Mouse (Mus musculus): Measurements from ENCODE around the gene Dnah9. TPM values are rescaled to one million over a fixed set of nuclear protein-coding genes. Genes with fewer than 3 reads are reported as not detected.

Dnah9 gene
- polyA plus RNA-seq, 1 experiment from 2014 or later = 0.12 TPM

DNA sequence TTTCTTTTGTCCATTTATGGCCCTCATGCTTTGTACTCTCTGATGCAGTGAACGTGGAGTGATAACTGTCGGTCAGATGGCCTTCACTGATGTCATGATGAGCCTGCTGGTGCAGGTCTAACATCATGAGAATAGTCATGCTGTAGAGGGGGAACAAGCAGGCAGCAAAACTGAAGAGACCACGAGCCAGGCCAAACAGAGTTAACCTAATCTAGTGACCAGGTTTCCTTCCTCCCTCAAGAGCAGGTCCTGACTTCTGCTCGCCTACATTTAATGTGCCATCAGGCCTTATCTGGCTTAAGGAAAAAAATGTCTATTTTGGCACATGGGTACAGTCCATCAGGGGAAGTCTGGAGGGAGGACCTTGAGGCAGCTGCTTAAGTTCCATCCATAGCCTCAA, 259.2 kb downstream of the Dnah9 start:
- no peaks in the 10 kb centered on the region for H3K9me3 ChIP-seq (replicated peaks)
- no peak overlapping the region for H3K27ac ChIP-seq
- ATAC-seq (replicated peaks; ENCODE audit: low FRiP score) = no peak
- no peaks in the 10 kb centered on the region for H3K36me3 ChIP-seq
- H3K4me1 ChIP-seq = no peaks in the 10 kb centered on the region
- H3K4me2 ChIP-seq = no peak overlapping the region
- no peak overlapping the region for H3K4me3 ChIP-seq (replicated peaks)
- H3K27me3 ChIP-seq = no peaks in the 10 kb centered on the region
- WGBS = 69% methylated on average over 4 of the region's 4 CpGs
- H3K9ac ChIP-seq = no peak overlapping the region

DNA sequence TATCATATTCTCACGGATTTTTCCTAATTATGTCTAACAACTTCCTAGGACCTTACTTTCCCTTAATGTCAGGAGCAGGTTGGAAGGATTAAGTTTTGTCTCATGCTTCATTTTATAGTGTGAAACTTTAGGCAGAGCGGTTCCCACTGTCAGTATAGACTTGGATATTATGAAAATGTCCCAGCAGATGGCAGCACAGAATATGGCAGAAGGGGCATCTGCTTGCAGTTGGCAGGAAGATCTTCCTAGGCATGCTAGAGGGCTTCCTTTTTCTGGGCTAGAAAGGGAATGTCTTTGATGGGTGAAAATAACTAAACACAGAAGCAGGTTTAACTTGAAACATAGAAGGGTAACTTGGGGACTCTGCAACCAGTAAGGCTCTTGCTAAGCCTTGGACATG, 262.9 kb downstream of the Dnah9 start:
- Histone ChIP-seq H3K27ac (no peak overlapping the region), H3K9ac (no peak overlapping the region), H3K9me3 (replicated peaks) (no peaks in the 10 kb centered on the region), H3K4me3 (replicated peaks) (no peak overlapping the region), H3K27me3 (no peaks in the 10 kb centered on the region), H3K4me2 (no peak overlapping the region), H3K36me3 (no peaks in the 10 kb centered on the region), H3K4me1 (no peaks in the 10 kb centered on the region)
- ATAC-seq (replicated peaks; ENCODE audit: low FRiP score) = no peak
- 70% methylated on average over 2 of the region's 2 CpGs for WGBS

DNA sequence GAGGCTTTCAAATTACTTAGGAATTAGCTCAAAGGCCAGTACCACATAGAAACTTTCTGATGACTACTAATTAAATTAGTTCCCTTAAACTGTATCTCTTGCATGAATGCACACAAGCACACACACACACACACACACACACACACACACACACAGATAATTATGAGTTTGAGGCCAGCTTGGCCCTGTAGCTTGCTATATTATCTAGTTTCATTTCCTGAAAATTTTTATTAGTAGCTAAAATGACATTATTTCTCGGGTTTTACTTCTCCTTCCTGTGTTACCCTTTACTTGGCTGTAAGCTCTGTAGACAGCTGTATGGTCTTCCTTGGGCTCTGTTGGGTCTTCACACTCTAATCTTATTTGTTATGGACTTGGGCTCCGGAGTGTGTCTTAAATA, 264.4 kb downstream of the Dnah9 start:
- Histone ChIP-seq H3K27me3 (no peaks in the 10 kb centered on the region), H3K9me3 (replicated peaks) (no peaks in the 10 kb centered on the region), H3K9ac (no peak overlapping the region), H3K4me2 (no peak overlapping the region), H3K4me3 (replicated peaks) (no peak overlapping the region), H3K36me3 (no peaks in the 10 kb centered on the region), H3K4me1 (no peaks in the 10 kb centered on the region), H3K27ac (no peak overlapping the region)
- WGBS = 82% methylated on average over 2 of the region's 2 CpGs
- ATAC-seq (replicated peaks; ENCODE audit: low FRiP score) = no peak

DNA sequence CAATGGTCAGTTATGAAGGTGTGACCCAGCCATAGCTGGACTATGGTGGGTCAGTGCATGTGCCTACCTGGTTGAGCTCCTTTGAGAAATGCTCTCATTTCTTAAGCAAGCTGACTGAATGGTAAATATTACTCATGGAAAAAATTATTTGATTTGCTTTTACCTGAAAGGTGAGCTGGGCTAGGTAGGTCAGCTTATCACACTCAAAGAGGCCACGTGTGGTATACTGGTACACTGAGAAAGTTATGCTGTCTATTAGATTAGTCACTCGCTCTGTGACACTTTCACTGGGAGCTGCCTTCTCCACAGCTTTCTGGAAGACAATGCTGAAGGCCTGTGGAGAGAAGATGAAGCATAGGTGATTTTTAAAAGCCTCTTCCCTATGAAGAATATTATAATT, 286.9 kb downstream of the Dnah9 start:
- Histone ChIP-seq H3K9me3 (replicated peaks) (no peaks in the 10 kb centered on the region), H3K4me3 (replicated peaks) (no peak overlapping the region), H3K9ac (no peak overlapping the region), H3K27ac (no peak overlapping the region), H3K36me3 (no peaks in the 10 kb centered on the region), H3K4me1 (no peaks in the 10 kb centered on the region), H3K27me3 (no peaks in the 10 kb centered on the region), H3K4me2 (no peak overlapping the region)
- ATAC-seq (replicated peaks; ENCODE audit: low FRiP score) = no peak
- whole genome bisulfite sequencing = 94% methylated on average over 2 of the region's 2 CpGs

DNA sequence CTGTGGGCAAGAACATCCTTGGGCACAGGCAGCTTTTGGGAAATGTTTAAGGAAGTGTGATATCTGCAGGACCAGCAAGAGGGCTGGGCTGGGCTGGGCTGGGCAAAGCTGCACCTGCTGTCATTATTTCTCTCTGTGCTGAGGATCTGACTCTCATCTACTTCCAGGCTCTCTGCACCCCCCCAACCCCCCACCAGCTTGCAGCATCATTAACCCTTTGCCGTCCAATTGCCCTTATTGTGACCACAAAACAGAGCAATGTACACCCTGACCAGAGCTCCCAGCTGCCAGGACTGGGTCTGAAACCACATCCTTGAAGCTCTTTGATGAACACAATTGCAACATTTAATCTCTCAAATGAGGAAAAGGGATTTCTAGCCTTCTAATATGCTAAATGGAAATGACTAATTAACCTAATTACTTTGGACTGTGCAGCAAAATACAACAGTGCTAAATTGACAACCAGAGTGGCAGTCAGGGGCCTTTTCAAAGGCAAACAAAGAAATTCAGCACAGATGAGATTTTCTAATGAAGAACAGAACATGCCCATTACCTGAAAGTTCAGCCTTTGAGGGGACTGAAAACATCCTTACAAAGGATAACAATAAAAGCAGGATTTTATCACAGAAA, 291.1 kb downstream of the Dnah9 start:
- 66% methylated on average over 1 of the region's 1 CpGs for WGBS
- Histone ChIP-seq H3K9me3 (replicated peaks) (no peaks in the 10 kb centered on the region), H3K9ac (no peak overlapping the region), H3K36me3 (no peaks in the 10 kb centered on the region), H3K4me1 (no peaks in the 10 kb centered on the region), H3K27me3 (no peaks in the 10 kb centered on the region), H3K27ac (no peak overlapping the region), H3K4me2 (no peak overlapping the region), H3K4me3 (replicated peaks) (no peak overlapping the region)
- ATAC-seq (replicated peaks; ENCODE audit: low FRiP score) = no peak

DNA sequence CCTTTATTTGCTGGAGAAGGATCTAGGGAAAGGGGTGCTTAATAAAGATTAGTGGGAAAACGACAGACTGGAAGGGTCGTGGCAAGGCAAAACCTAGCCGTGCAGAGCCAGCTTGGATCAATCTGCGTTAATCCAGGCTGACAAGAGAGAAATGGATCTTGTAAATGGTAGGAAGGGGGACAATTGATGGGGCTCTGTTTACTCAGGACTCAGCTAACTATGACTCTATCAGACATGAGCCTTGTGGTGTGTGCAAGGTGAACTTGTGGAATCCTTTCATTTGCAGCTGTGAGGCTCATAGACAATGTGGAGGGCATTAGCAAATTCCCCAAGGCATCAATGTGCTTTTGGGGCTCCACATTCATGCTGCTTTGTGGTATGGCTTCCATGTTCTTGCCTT, 306.9 kb downstream of the Dnah9 start:
- WGBS = 51% methylated on average over 4 of the region's 4 CpGs
- Histone ChIP-seq H3K36me3 (no peaks in the 10 kb centered on the region), H3K27ac (no peak overlapping the region), H3K4me1 (no peaks in the 10 kb centered on the region), H3K4me2 (no peak overlapping the region), H3K9me3 (replicated peaks) (no peaks in the 10 kb centered on the region), H3K9ac (no peak overlapping the region), H3K4me3 (replicated peaks) (no peak overlapping the region), H3K27me3 (no peaks in the 10 kb centered on the region)
- no peak for ATAC-seq (replicated peaks; ENCODE audit: low FRiP score)

DNA sequence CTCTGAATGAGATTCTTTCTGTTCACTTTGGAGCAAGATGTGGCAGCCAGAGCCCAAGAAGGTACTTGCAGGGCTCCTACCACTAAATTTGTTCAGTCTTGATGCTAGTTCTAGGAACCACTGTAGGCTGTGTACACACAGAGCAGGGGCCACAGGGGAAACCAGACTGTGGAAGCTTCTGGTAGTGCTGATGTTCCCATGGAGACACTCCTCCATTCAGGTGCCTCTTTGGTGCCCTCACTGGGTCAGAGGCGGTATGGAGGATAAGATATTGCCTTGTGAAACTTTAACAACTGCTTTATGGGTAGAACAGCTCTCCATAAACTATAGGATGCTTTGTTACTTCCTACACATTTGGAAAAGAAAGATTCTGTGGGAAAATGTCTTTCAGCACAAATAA, 316.3 kb downstream of the Dnah9 start:
- no peak for ATAC-seq (replicated peaks; ENCODE audit: low FRiP score)
- no peaks in the 10 kb centered on the region for H3K9me3 ChIP-seq (replicated peaks)

DNA sequence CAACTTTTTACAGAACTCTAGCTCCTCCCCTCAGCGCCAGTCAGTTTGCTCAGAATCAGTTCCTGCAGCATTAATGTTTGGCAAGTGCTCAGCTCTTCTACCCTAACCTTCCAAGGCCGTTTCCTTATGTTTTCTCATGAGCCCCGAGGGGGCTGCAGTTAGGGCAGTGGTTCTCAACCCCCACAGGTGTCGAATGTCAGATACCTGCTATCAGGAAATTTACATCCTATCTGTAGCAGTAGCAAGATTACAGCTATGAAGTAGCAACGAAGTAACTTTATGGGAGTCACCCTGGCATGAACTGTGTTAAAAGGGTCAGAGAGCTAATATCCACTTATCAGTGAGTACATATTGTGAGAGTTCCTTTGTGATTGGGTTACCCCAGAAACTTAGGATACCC, 321.9 kb downstream of the Dnah9 start:
- H3K9ac ChIP-seq = no peak overlapping the region
- H3K27me3 ChIP-seq = no peaks in the 10 kb centered on the region
- no peaks in the 10 kb centered on the region for H3K9me3 ChIP-seq (replicated peaks)
- H3K4me3 ChIP-seq (replicated peaks) = no peak overlapping the region
- WGBS = 49% methylated on average over 5 of the region's 5 CpGs
- no peaks in the 10 kb centered on the region for H3K4me1 ChIP-seq
- H3K27ac ChIP-seq = no peak overlapping the region
- no peak for ATAC-seq (replicated peaks; ENCODE audit: low FRiP score)
- H3K36me3 ChIP-seq = no peaks in the 10 kb centered on the region
- H3K4me2 ChIP-seq = no peak overlapping the region

More for the DNA sequence above, 316.3 kb downstream of the Dnah9 start:
- no peaks in the 10 kb centered on the region for H3K36me3 ChIP-seq
- no peak overlapping the region for H3K9ac ChIP-seq
- 12% methylated on average over 1 of the region's 1 CpGs for whole genome bisulfite sequencing
- H3K4me3 ChIP-seq (replicated peaks) = no peak overlapping the region
- no peak overlapping the region for H3K4me2 ChIP-seq
- no peak overlapping the region for H3K27ac ChIP-seq
- H3K27me3 ChIP-seq = no peaks in the 10 kb centered on the region
- 0 out of 2 replicates have a peak, but pooled peaks cover 6% of the 10 kb centered on the region for H3K4me1 ChIP-seq

DNA sequence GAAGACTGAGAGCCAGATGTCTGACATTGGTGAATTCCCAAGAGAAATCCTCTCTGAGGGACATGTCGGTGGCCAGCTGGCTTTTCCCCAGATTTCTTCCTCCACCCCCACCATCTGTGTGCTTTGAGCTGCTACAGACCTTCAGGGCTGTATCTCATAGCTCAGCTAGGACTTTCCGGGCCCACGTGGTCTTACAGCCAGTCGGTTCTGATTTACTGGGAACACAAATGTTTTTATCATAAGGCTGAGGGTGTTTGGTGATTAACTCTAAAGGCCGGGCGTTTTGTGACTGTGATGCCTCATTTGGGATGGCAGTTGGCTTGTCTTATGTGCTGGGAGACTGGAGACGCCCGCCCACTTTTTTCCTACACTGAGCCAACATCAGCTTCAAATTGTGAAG, 329.4 kb downstream of the Dnah9 start:
- Histone ChIP-seq H3K4me1 (0 out of 2 replicates have a peak, but pooled peaks cover 3% of the 10 kb centered on the region), H3K9me3 (replicated peaks) (no peaks in the 10 kb centered on the region), H3K27ac (no peak overlapping the region), H3K36me3 (no peaks in the 10 kb centered on the region), H3K4me3 (replicated peaks) (no peak overlapping the region), H3K27me3 (no peaks in the 10 kb centered on the region), H3K9ac (no peak overlapping the region), H3K4me2 (no peak overlapping the region)
- no peak for ATAC-seq (replicated peaks; ENCODE audit: low FRiP score)
- WGBS = 52% methylated on average over 8 of the region's 8 CpGs

DNA sequence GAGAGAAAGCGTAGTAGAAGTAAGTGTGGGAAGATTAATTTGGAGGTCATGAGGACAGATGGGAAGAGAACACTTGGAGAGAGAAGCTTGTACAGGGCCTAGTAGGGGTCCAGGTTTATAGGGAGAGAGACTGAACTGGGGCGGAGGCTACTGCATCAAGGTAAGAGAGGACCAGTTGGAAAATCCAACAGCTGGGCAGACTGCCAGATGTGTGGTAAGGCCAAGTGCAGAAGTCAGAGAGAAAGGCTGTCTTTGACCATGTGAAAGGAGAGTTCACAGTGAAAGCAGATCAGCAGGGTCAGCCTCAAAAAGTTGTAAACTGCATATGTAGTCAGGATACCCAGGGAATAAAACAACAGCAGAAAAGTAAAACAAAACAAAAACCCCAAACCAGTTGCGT, 343.8 kb downstream of the Dnah9 start:
- Histone ChIP-seq H3K9ac (no peak overlapping the region), H3K4me2 (no peak overlapping the region), H3K27ac (0 out of 2 replicates have a peak overlapping the region, but pooled peaks have one; percentile 32), H3K9me3 (replicated peaks) (no peaks in the 10 kb centered on the region), H3K4me1 (no peaks in the 10 kb centered on the region), H3K4me3 (replicated peaks) (no peak overlapping the region), H3K36me3 (peaks cover 66% of the 10 kb centered on the region), H3K27me3 (no peaks in the 10 kb centered on the region)
- WGBS = 70% methylated on average over 3 of the region's 3 CpGs
- no peak for ATAC-seq (replicated peaks; ENCODE audit: low FRiP score)

DNA sequence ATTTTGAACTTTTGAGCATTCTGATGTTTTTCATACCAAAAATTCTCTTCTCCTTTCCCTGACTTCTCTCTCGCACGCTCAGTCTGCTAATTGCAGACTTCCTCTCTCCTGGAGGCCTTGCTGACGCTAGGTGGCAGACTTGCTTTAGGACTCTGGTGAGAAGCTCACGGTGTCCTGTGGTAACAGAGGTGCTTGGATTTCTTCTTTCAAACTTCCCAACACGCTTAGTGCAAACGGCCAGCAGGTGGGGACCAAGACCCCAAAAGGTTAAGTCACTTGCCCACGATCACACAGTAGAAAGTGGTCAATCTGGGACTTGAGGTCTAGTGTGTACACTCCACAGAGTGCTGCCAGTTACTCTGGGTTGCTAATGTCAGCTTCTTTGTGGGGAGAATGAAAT, 347.5 kb downstream of the Dnah9 start:
- Histone ChIP-seq H3K4me1 (no peaks in the 10 kb centered on the region), H3K27me3 (no peaks in the 10 kb centered on the region), H3K9me3 (replicated peaks) (no peaks in the 10 kb centered on the region), H3K36me3 (peaks cover 55% of the 10 kb centered on the region), H3K9ac (no peak overlapping the region), H3K4me2 (no peak overlapping the region), H3K27ac (no peak overlapping the region), H3K4me3 (replicated peaks) (no peak overlapping the region)
- 12% methylated on average over 7 of the region's 7 CpGs for WGBS
- peak; percentile 67 for ATAC-seq (replicated peaks; ENCODE audit: low FRiP score)

DNA sequence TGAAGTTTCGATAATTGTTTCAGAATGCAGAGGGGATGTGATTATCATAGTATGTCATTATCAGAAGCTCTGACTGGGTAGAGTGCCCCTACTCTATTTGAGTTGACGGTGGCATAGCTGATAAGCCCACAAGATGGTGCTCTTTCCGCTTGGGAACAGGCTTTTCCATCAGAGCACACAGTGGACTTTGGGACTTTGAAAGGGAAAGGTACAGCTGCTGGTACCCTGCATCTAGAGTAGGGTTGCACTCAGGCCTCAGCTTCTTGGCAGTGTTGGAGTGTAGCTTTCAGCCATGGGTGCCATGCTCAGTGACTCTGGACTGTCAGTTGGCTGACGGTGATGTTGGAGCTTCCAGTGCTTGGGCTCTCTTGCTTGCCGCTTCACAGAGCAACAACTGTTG, 348.1 kb downstream of the Dnah9 start:
- no peak overlapping the region for H3K4me3 ChIP-seq (replicated peaks)
- H3K9ac ChIP-seq = no peak overlapping the region
- no peaks in the 10 kb centered on the region for H3K9me3 ChIP-seq (replicated peaks)
- no peak overlapping the region for H3K4me2 ChIP-seq
- no peak overlapping the region for H3K27ac ChIP-seq
- ATAC-seq (replicated peaks; ENCODE audit: low FRiP score) = no peak
- WGBS = 78% methylated on average over 5 of the region's 5 CpGs
- H3K36me3 ChIP-seq = peaks cover 59% of the 10 kb centered on the region
- no peaks in the 10 kb centered on the region for H3K27me3 ChIP-seq
- no peaks in the 10 kb centered on the region for H3K4me1 ChIP-seq

DNA sequence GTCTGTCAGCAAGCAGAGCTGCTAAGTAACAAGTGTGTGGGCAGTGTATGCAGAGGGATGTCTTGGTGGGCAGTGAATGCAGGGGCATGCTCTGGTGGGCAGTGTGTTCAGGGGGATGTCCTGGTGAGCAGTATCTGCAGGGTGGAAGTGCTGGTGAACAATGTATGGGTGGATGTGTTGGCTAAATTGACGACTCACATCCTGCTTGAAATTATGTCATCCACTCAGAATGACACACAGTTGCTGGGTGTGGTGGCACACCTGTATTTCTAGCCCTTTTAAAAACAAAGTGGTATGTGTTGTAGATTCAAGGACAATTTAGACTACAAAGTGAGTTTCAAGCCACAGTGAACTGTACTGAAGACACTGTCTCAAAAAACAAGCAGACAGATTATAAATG, 350.2 kb downstream of the Dnah9 start:
- Histone ChIP-seq H3K9me3 (replicated peaks) (no peaks in the 10 kb centered on the region), H3K9ac (no peak overlapping the region), H3K27me3 (no peaks in the 10 kb centered on the region), H3K27ac (no peak overlapping the region), H3K4me3 (replicated peaks) (no peak overlapping the region), H3K36me3 (peaks cover 57% of the 10 kb centered on the region), H3K4me2 (no peak overlapping the region), H3K4me1 (no peaks in the 10 kb centered on the region)
- 54% methylated on average over 1 of the region's 1 CpGs for WGBS
- no peak for ATAC-seq (replicated peaks; ENCODE audit: low FRiP score)

All from kidney, embryonic 15.5 days (tissue).